Mouse (Mus musculus) kidney, embryonic 15.5 days (tissue): ENCODE results near the gene Hdac4. TPM values are rescaled to one million over a fixed set of nuclear protein-coding genes. Genes with fewer than 3 reads are reported as not detected.
A peak's percentile ranks its signal among the peaks of the same experiment; 100 is the strongest.

ENCODE experiments used
- ATAC-seq: fragments of 200-750 bp; cut with Nextera tagmentation; replicated peaks from 2 replicates; pipeline ENCODE4 v1.8.0; 2017; ENCODE audit warnings: moderate TSS enrichment; ENCODE audit not compliant: low FRiP score
- H3K27ac ChIP-seq: fragments of 300-500 bp; sonication (generic); 2 replicates; pipeline ENCODE4 v1.5.1; 2015; ENCODE audit warnings: mild to moderate bottlenecking, inconsistent platforms
- H3K27me3 ChIP-seq: fragments of 300-500 bp; sonication (generic); 2 replicates; pipeline ENCODE4 v1.6.1; 2015; ENCODE audit warnings: inconsistent platforms
- H3K36me3 ChIP-seq: fragments of 300-500 bp; sonication (generic); 2 replicates; pipeline ENCODE4 v1.6.1; 2015; ENCODE audit warnings: inconsistent platforms
- H3K4me1 ChIP-seq: fragments of 300-500 bp; sonication (generic); 2 replicates; pipeline ENCODE4 v1.6.1; 2015; ENCODE audit warnings: inconsistent platforms
- H3K4me2 ChIP-seq: fragments of 300-500 bp; sonication (generic); 2 replicates; pipeline ENCODE4 v1.6.1; 2015; ENCODE audit warnings: moderate library complexity, mild to moderate bottlenecking, inconsistent platforms
- H3K4me3 ChIP-seq: fragments of 300-500 bp; sonication (generic); replicated peaks from 2 replicates; pipeline ENCODE4 v1.5.1; 2015; ENCODE audit warnings: mild to moderate bottlenecking, inconsistent platforms
- H3K9ac ChIP-seq: fragments of 300-500 bp; sonication (generic); 2 replicates; pipeline ENCODE4 v1.6.1; 2015; ENCODE audit warnings: mild to moderate bottlenecking, inconsistent platforms
- H3K9me3 ChIP-seq: fragments of 300-500 bp; sonication (generic); replicated peaks from 2 replicates; pipeline ENCODE4 v1.6.1; 2016; ENCODE audit warnings: inconsistent platforms
- WGBS: fragments of 180-500 bp; shearing (Covaris S2); methylation state at CpG from one replicate; pipeline ENCODE4 v1.1.7; 2015; ENCODE audit warnings: mixed read lengths; 5-methylcytosine and 5-hydroxymethylcytosine counted together
- polyA plus RNA-seq: library from polyadenylated mRNA; unstranded; fragments of >200 nt; fragmentation: Nextera tagmentation; extraction: Ambion mirVana; gene quantifications from 2 replicates; pipeline ENCODE4 v1.2.1, GENCODE M21; 2015

Hdac4 gene
- polyA plus RNA-seq, 1 experiment from 2014 or later = 18.1 TPM

DNA sequence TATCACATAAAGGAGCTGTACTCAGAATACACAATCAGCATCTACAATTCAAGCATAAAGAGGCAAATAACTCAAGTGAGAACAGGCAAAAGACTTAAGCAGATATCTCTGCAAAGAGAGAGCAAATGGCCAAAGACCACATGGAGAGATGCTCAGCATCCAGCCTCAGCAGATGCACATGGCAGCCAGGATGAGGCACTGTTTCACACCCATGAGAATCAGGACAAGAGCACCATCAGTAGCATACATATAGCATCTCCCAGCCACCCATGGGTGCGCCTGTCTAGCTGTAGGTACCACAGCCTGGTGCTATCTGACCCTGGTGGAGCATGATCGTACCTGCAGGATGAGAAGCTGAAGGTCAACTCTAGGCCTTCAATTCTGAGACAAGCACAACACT lies 110.8 kb downstream of the Hdac4 start:
- 91% methylated on average over 2 of the region's 2 CpGs for WGBS
- Histone ChIP-seq H3K9me3 (no peaks in the 10 kb centered on the region), H3K4me2 (no peak overlapping the region), H3K27ac (no peak overlapping the region), H3K4me3 (no peak overlapping the region), H3K36me3 (no peaks in the 10 kb centered on the region), H3K27me3 (no peaks in the 10 kb centered on the region), H3K4me1 (peaks cover 39% of the 10 kb centered on the region), H3K9ac (no peak overlapping the region)
- ATAC-seq = no peak

DNA sequence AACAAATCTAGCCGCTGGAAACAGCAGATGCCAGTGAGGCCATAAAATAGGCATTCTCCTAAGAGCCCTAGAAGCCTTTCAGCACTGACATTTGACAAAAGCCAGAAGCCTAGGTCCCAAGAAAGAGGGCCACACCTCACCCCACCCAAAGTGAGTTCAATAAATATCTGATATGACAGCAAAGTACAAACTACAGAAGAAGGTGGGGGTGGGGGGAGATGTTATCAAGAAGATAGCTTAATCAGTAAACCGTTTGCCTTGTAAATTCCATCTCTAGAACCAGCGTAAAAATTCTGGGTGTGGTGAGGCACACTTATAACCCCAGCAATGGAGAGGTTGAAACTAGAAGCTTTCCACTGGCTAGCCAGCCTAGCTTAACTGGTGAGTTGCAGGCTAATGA lies 111.5 kb downstream of the Hdac4 start:
- H3K27me3 ChIP-seq = no peaks in the 10 kb centered on the region
- H3K9me3 ChIP-seq = no peaks in the 10 kb centered on the region
- H3K4me3 ChIP-seq = no peak overlapping the region
- H3K36me3 ChIP-seq = no peaks in the 10 kb centered on the region
- no peak overlapping the region for H3K9ac ChIP-seq
- H3K4me2 ChIP-seq = no peak overlapping the region
- WGBS = 37% methylated on average over 3 of the region's 3 CpGs
- no peak for ATAC-seq
- peaks cover 39% of the 10 kb centered on the region for H3K4me1 ChIP-seq
- 0 out of 2 replicates have a peak overlapping the region, but pooled peaks have one; percentile 5 for H3K27ac ChIP-seq

DNA sequence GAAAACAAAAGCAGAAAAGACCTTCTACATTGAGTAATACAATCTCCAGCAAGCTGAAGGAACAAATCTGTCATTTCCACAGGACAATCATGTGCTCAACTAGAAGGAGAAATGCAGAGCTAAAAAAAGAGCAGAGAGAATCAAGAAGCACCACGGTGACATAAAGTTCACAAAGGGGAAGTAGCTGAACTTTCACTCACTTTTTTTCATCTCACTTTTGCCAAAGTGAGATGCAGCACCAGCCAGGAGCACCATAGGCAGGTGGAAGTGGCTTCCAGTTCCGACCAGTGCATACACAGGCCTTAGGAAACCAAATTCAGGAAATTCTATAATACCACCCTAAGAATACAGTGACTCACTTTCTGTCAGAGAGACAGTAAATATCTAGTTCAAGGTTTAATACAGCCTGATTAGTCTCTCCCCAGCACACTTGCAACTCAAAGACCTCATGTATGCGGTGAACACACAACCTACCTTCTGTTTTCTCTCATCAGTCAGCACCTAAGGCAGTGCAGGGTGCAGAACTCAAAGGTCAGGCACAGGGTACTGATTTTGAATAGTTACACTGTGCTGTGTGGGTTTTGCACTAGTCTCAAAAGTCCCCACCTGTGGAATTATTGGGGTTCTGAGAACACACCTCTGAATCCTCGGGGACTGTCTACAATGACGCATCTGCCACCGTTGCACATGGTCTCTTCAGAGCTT lies 112.5 kb downstream of the Hdac4 start:
- Histone ChIP-seq H3K27ac (no peak overlapping the region), H3K4me2 (no peak overlapping the region), H3K4me3 (no peak overlapping the region), H3K4me1 (peaks cover 39% of the 10 kb centered on the region), H3K9ac (no peak overlapping the region), H3K27me3 (no peaks in the 10 kb centered on the region), H3K9me3 (no peaks in the 10 kb centered on the region), H3K36me3 (no peaks in the 10 kb centered on the region)
- ATAC-seq = no peak
- 75% methylated on average over 6 of the region's 6 CpGs for WGBS

DNA sequence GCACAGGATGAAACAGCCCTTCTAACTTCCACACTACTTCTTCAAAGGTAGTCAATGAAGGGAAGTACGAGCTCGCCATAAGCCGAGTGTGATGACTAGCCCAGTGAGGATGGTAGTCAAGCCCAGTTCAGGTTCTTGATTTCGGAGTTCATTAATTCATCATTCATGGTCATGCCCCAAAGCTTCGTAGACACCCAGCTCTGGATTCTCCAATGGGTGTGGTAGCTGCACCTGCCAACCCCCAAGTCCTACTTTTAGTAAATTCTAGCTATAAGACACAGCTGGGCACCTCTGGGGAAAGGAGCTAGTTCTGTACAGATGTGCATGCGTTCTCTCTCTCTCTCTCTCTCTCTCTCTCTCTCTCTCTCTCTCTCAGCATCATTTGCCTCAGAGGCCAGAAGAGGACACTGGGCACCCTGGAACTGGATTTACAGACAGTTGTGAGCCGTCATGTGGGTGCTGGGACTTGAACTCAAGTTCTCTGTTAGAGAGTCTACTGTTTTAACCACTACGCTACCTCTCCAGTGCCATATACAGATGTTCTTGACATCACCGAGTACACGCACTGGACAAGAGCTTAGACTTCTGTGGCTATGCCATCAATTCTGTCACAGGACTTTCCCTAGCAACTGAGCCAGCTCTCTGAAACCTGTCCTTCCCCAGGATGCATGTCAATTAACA lies 113.2 kb downstream of the Hdac4 start:
- Histone ChIP-seq H3K27me3 (no peaks in the 10 kb centered on the region), H3K4me3 (no peak overlapping the region), H3K9ac (no peak overlapping the region), H3K9me3 (no peaks in the 10 kb centered on the region), H3K4me2 (no peak overlapping the region), H3K4me1 (peaks cover 37% of the 10 kb centered on the region), H3K36me3 (no peaks in the 10 kb centered on the region), H3K27ac (no peak overlapping the region)
- WGBS = 93% methylated on average over 10 of the region's 10 CpGs
- ATAC-seq = no peak

DNA sequence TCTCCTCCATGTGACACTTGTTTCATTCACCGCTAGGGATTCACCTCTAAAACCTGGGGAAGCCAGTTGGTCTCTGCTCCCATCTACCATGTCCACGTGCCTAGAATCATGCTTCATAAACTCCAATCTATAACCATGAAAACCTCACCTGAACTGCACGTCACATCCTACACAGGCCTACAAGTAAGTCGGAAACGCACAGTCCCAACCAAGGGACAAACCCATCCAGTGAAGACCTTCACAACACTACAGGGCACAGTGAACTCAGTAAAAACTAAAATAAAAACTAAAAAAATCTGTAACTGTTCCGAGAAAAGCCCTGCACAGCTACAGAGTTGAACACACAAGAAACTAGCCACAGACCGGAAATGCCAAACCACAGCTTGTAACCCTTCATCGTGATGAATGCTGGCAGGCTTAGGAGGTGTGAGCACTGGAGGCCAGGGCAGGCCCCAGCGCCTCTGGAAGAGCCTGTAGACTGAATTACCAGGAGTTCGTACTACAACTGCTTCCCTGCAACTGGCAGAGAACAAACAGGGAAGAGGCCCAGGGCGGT lies 115.4 kb downstream of the Hdac4 start:
- no peak overlapping the region for H3K27ac ChIP-seq
- no peak overlapping the region for H3K4me2 ChIP-seq
- no peak for ATAC-seq
- H3K9ac ChIP-seq = no peak overlapping the region
- H3K4me3 ChIP-seq = no peak overlapping the region
- H3K4me1 ChIP-seq = peaks cover 25% of the 10 kb centered on the region
- H3K9me3 ChIP-seq = no peaks in the 10 kb centered on the region
- H3K27me3 ChIP-seq = no peaks in the 10 kb centered on the region
- 73% methylated on average over 11 of the region's 11 CpGs for WGBS
- H3K36me3 ChIP-seq = no peaks in the 10 kb centered on the region

DNA sequence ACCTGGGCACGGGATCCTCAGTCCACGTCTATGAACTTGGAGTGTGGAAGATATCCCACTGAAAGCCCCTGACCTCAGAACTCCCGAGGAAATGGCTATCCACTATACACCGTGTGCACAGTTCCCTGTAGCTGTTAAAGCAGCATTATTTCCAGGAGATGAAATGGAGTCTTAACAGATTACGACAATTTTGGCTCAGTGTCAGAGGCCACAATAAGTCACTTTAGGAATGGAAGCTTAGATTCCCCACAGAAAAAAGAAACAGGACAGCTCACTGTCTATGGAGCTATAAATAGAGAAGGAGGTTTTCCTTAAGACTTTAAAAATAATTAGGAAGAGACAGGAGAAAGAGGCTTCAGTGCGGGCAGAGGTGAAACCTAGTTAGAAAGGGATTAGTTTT lies 120.2 kb downstream of the Hdac4 start:
- H3K27me3 ChIP-seq = no peaks in the 10 kb centered on the region
- no peak overlapping the region for H3K4me2 ChIP-seq
- 52% methylated on average over 6 of the region's 6 CpGs for WGBS
- no peaks in the 10 kb centered on the region for H3K36me3 ChIP-seq
- no peak overlapping the region for H3K9ac ChIP-seq
- H3K9me3 ChIP-seq = no peaks in the 10 kb centered on the region
- no peak overlapping the region for H3K4me3 ChIP-seq
- H3K4me1 ChIP-seq = peaks cover 7% of the 10 kb centered on the region; the same call in 1 of the 2 replicates
- H3K27ac ChIP-seq = no peak overlapping the region
- ATAC-seq = no peak

DNA sequence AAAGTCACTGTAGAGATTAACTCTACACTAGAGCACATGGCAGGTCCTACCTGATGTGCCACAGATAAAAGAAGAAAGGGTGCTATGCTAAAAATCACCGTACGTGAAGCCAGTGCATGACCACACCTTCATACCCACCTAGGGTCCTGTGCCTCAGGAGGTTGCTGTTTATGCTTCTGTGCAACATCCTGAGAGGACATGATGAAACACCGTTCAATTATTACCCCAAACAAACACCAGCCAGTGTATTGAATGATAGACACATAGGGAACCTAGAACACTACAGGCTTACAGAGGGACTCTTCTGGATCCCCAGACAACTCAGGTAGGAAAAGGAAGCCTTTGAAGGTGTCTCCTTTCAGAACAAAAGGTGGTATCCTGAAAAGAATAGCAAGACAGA lies 120.8 kb downstream of the Hdac4 start:
- H3K27ac ChIP-seq = no peak overlapping the region
- H3K4me2 ChIP-seq = no peak overlapping the region
- H3K9me3 ChIP-seq = no peaks in the 10 kb centered on the region
- no peak overlapping the region for H3K9ac ChIP-seq
- ATAC-seq = no peak
- peaks cover 5% of the 10 kb centered on the region; the same call in 1 of the 2 replicates for H3K4me1 ChIP-seq
- no peak overlapping the region for H3K4me3 ChIP-seq
- no peaks in the 10 kb centered on the region for H3K36me3 ChIP-seq
- 90% methylated on average over 3 of the region's 3 CpGs for WGBS
- no peaks in the 10 kb centered on the region for H3K27me3 ChIP-seq

DNA sequence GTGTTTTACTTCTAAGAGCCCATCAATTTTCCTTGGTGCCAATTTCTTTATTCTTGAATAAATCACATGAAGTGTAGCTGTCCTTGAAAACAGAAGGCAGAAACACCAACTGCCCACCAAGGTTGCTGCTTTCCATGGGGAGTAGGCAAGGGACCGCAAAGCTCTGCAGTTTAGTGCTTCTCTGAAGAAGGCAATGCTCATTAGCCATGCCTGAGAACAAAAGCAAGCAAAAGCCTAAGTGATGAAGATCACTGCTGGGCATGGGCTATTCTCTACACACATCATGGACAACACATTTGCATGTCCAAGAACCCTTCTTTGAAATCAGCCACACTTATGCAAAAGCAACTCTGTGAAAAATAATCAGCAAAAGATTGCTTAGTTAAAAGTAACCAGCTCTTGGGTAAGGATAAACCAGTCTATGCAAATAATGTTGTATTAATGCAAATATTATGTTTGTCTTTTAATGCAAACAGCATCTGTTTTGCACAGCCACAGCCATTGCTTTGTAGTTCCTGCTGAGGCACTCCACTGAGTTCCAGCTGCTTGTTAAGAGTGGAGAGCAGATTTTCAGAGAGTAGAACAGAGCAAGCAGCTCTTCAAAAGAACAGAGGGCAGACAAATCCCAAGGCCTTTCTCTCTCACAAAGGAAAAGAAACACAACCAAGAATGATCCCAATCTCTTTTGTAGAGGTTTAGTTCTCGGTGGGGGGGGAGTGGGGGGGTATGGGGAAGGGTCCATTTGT lies 125.4 kb downstream of the Hdac4 start:
- H3K36me3 ChIP-seq = no peaks in the 10 kb centered on the region
- H3K9ac ChIP-seq = no peak overlapping the region
- H3K4me1 ChIP-seq = no peaks in the 10 kb centered on the region
- H3K9me3 ChIP-seq = no peaks in the 10 kb centered on the region
- no peak overlapping the region for H3K4me3 ChIP-seq
- ATAC-seq = no peak
- no peaks in the 10 kb centered on the region for H3K27me3 ChIP-seq
- H3K4me2 ChIP-seq = no peak overlapping the region
- 46% methylated on average over 2 of the region's 2 CpGs for WGBS
- no peak overlapping the region for H3K27ac ChIP-seq

DNA sequence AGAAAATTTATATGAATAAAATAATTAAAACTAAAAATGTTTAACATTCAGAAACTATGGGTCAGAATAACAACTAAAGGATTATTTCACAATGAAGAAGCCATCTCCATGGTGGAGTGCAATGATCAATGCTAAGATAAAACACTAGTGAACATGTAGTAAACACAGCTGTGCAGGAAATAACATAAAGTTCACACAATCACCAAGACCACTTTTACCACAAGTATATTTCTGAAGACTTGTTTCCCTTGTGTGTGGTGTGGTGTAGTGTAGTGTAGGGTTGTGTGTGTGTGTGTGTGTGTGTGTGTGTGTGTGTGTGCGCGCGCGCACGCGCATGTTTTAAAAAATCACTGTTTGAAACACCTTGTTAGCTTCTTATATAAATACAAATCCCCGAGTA lies 126.0 kb downstream of the Hdac4 start:
- Histone ChIP-seq H3K27me3 (no peaks in the 10 kb centered on the region), H3K27ac (no peak overlapping the region), H3K4me1 (no peaks in the 10 kb centered on the region), H3K9me3 (no peaks in the 10 kb centered on the region), H3K4me3 (no peak overlapping the region), H3K36me3 (no peaks in the 10 kb centered on the region), H3K4me2 (no peak overlapping the region), H3K9ac (no peak overlapping the region)
- no peak for ATAC-seq
- 93% methylated on average over 7 of the region's 7 CpGs for WGBS

DNA sequence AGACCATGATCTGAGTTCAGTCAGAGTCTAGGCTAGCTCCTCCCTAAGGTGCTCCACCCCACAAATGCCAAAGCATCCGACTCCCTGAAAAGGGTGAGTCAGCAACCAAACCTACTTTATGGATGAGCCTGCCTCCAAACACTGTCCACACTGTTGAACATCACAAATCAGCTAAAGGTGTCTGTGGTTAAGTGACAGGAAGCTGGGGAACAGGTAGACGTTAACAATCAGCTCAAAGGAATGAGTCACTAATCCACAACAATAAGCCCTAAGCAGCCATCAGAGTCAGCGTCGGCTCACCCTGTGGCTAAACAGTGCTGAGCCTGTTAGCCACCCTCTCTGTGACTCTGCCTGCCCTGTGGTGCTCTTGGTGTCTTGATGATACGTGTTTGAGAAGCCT lies 131.2 kb downstream of the Hdac4 start:
- ATAC-seq = no peak
- WGBS = 80% methylated on average over 5 of the region's 5 CpGs

DNA sequence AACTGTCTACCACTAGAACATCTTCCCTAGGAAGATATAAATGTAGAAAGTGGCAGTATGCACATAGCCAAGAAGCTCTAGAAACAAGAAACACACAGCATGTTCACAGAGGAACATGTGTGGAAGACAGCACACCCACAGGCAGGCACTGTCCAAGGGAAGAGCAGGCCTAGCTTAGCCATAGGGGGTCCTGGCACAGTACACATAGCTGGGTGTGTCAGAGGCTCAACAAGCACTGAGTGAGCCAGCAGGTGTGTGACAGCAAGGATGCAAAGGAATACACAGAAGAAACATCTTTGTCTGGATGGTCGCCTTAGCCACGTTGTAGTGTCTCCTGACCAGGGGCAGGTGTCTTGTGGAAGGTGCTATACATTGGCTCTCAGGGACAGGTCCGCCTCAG lies 132.2 kb downstream of the Hdac4 start:
- 86% methylated on average over 3 of the region's 3 CpGs for WGBS
- H3K9me3 ChIP-seq = no peaks in the 10 kb centered on the region

More for the DNA sequence above, 131.2 kb downstream of the Hdac4 start:
- Histone ChIP-seq H3K27me3 (no peaks in the 10 kb centered on the region), H3K36me3 (no peaks in the 10 kb centered on the region), H3K9me3 (no peaks in the 10 kb centered on the region), H3K9ac (no peak overlapping the region), H3K4me2 (no peak overlapping the region), H3K4me1 (peaks cover 17% of the 10 kb centered on the region), H3K27ac (no peak overlapping the region), H3K4me3 (no peak overlapping the region)

More for the DNA sequence above, 132.2 kb downstream of the Hdac4 start:
- Histone ChIP-seq H3K4me2 (no peak overlapping the region), H3K4me1 (peaks cover 17% of the 10 kb centered on the region), H3K27ac (no peak overlapping the region), H3K9ac (no peak overlapping the region), H3K36me3 (no peaks in the 10 kb centered on the region), H3K4me3 (no peak overlapping the region), H3K27me3 (no peaks in the 10 kb centered on the region)
- ATAC-seq = no peak
